Mouse (Mus musculus) natural killer cell, adult 2 months (primary cell): ENCODE data around the gene Pde2a.

ENCODE experiments used
- DNase-seq, 2 experiments: peaks; one replicate each; pipeline ENCODE4 v3.0.0; 2022; ENCODE audit warnings: low spot score in 2 of 2

Pde2a gene

DNA sequence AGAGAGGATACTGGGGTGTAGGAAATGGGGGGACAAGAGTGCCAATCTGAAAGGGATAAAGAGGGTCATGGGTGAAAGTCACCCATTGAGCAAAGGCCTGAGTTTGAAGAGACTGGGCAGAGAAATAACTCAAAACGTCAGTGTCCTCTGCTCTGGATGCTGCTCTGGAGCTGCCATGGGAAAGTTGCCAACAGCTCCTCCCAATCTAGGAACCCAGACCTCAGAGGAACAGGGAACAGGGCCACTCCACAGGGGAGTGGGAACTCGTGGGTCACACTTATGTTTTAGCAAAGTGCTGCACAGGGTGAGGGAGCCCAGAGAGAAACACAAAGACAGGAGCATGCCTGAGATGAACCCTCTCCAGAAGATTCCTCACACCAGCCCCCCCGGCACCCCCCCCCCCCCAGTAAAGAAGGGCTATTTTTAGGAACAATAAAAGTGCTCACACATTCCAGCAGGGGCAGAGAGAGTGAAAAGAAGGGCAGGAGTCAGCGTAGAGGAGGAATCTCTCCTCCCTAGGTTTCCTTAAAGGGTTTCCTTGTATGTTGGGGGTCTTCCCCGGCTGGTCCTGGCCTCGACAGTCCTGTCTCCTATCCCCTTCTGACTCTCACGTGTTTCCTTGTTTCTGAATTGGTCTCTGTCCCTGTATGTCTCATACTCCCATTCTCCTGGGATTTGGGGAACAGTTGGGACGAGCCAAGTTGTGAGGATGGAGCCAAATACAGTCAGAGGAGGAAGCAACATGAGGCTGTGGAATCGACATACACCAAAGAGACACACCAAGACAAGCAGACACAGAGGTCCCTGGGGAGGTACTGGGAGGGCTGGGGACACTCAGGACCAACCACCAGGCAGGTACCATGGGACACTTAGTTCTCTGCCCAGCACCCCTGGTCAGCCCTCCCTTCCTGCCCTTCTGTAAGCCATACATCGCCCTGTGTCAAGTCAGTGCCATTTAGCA lies 51.4 kb downstream of the Pde2a start:
- DNase-seq = no peak

DNA sequence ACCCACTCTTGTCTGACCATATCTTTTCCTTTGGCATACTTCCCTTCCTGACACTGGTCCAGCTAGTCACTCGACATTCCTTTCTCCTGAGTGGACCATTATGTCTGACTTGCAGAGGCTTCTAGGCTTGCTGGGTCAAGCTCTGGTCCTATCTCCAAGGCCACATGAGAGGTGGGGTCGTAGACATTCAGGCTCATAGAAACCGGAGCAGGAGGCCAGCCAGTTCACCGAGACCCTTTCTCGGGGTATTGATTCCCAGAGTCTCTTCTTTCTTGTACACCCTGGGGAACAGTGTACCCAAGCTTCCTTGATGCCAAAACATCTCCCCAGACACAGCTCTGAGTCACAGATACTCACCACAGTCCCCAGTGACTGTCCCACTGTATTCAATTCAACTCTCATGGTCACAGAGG lies 52.9 kb downstream of the Pde2a start:
- no peak for DNase-seq

DNA sequence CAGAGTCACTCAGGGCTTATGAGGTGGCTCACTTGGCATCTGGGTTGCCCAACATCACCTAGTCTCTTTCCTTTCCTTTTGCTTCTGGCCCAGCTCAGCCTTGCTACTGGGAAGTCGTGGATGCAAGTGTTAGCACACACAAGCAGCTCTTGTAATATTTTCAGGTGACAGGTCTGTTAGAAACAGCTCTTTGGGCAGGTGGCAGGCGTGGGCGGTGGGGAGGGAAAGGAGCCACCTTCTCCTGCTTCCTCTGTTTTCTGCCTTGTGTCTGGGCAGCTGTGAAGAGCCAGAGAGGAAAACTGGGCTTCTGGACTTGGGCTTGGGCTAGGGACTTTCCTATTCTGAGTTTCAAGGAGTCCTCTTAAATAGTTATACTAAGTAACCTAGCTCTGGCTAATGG lies 54.5 kb downstream of the Pde2a start:
- no peak for DNase-seq

DNA sequence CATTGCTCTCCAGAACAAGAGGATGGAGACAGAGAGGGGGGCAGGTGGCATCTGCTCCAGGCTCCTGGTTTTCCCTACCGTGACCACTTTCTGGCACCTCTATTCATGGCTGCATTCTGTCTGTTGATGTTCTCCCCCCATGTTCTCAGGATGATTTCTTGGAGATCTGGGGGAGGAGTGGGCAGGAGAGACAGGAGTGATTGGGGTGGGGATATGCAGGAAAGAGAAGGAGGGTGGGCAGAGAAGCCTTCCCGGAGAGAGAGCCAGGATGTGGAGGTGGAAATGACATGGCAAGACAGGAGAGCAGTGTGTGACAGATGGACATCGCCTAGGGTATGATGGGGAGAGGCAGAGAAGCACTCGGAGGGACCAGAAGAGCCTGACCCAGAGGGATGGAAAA lies 55.0 kb downstream of the Pde2a start:
- no peak for DNase-seq

DNA sequence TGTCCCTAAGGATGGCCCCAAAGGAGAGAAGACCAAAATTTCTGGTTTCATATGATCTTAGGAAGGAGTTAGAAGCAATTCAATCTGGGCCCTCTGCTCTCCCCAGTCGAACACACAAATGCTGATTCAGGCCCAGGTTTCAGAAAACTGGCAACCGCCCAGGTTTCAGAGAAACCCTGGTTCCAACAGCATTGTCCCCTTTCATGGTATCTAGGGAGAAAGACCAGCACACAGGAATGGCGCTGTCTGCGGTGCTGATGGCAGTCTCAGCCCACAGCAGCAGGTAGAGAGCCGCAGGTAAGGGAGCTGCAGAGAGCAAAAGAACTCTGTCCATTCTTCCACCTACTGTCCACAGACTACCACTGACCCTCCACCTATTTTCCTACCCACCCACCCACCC lies 55.7 kb downstream of the Pde2a start:
- DNase-seq = no peak

DNA sequence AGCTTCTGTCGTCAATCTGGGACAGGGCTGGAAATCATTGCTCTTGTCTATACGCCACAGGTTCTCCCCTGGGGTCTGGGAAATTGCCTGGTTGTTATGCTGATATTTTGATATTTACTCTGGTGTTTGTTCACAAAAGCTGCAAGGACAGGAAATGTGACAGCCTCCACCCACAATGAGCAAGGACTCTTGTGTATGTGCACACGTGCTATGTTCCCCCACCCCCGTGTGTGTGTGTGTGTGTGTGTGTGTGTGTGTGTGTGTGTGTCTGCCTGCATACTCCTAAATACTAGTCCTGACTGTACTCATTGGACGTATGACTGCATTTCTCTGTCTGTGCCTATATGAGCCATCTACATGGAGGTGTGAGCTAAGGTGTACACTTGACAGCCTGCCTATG lies 56.6 kb downstream of the Pde2a start:
- DNase-seq = no peak

DNA sequence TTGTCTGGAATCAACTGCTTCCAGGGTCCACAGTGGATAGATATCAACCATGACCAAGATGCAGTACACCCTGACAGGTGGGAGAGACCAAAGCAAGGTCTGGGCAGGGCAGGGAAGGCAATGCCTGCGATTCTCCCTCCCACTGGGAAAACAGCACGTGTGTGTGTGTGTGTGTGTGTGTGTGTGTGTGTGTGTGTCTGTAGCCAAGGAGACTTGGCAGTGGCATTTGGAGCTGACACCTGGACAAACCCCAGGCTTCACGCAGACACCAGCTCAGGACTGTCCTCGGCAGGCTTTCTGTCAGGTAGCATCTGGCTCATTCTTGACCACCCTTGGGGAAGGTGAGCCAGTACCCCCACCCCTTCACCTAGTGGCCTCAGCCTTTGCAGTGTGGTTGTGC lies 58.4 kb downstream of the Pde2a start:
- DNase-seq = no peak

DNA sequence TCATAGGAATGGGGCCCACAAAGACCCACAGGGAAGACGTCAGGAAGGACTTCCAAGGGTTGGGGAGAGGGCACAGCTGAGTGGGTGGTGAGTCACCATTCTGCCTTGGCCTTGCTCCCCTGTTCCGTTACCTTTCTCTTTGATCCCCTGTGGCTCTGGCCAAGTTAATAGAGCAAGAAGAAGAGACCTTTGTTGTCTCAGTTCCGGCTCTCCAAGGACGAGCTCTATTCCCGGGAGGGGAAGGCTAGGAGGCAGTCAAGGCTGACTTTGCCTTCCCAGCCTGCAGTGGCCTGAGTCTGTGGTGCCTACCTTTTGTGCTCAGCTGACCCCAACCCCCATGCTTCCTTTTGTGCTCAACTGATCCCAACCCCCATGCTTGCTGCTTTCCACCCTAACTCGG lies 59.2 kb downstream of the Pde2a start:
- no peak for DNase-seq

DNA sequence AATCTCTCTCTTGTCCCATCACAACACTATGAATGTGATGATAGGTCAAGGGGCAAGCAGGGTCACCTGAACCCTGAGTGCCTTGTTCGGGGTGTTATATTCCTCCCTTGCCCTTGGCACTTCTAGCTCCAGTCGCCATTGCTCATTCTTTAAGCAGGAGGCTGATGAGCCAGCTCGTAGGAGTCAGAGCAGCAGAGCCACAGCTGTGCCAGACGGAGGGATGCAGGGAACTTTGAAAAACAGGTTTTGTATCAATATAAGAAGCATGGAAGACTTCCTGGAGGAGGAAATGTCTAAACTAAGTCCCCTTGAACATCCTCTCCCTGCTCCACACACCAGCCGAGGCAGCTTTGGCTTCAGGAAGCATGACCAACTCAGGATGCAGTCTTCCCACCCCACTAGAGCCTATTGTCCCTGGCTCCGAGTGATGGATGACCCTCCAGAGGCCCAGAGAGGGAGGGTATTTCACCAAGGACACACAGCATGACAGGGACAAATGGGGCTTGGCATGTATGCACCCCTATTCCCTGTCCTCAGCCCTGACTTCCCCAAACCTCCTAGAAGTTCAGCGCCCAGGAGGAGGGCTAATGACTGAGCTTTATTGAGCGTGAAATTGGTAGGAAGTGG lies 60.5 kb downstream of the Pde2a start:
- DNase-seq = no peak

DNA sequence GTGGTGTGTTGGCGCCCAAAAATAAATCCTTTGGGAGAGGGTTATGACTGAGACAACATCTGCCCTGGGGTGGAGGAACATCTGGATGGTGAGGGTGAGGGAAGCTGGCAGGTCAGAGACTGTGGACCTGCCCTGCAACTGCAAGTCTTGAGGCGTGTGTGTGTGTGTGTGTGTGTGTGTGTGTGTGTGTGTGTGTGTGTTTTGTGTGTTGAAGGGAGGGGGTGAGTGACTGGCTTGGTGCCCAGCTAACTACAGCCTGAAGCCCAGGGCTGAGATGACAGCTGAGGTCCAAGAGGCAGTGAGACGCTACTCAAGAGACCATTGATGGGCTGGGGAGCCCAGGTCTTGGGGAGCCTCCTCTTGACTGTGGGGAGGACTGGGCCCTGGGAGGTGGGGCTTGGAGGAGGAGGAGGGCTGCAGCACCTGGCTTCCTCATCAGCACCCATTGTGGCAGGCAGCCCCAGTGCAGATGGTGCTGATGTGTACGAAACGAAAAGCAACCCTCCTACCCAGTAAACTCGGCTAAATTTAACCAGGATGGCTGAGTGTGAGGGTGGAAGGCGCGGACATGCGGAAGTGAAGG lies 61.1 kb downstream of the Pde2a start:
- peak in 1 of 2 experiments; percentile 29 for DNase-seq

DNA sequence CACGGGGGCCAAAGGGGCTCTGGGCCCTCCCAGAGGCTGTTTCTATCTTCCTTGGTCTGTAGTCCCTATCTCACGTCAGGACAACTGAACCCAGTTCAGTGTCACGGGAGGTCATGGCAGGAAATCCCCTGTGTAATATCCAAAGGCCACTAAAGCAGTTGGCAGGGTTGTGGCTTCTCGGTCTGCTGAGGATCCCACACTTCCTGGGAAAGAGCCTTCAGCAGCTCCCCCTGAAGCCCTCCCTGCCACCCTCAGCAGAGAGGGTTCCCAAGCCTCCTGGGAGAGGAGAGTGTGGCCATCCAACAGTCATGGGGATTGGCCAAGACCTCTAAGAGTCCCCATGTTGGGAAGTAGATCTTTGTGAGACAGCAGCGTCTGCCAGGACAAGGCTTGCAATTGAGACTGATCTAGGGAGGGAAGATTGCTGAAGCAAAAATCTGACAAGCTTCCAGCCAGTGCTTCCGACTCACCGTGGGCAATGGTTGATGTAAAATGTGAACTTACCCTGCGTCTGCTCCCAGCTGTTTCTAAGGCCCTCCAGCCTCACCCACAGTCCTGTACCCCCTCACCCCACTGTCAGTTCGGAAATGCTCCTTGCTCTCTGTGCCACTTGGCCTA lies 62.1 kb downstream of the Pde2a start:
- no peak for DNase-seq

DNA sequence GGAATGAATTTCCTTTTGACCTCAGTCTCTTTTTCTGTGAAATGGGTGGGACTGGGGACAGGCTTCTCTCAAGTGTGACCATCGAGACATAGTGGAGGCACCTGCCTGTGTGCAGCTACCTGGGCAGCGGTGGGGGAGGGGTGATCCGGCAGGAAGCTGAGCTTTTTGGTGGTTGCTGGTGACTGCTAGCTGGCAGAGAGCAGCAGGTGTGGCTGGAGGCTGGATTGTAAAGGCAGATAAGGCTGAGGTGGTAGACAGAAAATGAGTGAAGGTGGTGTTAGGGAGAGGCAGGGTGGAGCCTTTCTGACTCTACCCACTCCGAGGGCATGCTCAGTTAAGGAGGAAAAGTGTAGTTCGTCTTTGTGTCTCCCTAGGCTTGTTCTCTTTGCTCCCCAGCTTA lies 65.6 kb downstream of the Pde2a start:
- no peak for DNase-seq

DNA sequence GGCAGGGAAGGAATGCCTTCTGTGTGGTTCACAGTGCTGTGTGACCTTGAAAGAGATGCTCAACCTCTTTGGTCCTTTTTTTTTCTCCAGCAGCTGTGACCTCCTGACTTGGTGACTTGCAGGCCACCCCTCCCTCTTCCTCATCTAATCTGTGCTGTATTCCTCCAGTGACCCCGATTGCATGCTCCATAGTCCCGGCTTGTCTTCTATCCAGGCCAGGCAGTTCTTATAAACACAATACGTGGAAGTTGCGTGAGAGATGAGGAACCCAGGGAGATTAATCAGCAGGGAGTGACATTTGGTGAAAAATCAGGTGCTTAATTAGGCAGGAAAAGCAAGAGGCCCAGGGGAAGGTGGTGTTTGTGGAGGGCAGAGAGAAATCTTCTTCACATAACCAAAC lies 69.5 kb downstream of the Pde2a start:
- no peak for DNase-seq

DNA sequence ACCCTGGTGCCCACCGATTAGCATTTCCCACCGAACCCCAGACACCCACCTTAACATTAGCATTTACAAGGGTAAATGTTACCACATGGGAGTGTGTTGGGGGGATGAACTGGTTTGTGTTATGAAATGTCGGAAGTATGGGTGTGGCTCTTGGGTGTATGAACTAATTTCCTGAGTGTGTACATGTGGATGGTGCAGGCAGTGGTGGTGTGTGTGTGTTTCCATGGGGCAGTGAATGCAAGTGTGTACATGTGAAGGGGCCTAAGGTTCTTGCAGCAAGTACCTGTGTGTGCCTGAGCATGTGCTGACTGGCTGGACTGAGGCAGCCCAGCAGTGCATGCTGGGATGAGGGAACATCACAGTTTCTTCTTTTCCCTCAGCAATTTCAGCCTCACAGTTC lies 76.9 kb downstream of the Pde2a start:
- DNase-seq = no peak

DNA sequence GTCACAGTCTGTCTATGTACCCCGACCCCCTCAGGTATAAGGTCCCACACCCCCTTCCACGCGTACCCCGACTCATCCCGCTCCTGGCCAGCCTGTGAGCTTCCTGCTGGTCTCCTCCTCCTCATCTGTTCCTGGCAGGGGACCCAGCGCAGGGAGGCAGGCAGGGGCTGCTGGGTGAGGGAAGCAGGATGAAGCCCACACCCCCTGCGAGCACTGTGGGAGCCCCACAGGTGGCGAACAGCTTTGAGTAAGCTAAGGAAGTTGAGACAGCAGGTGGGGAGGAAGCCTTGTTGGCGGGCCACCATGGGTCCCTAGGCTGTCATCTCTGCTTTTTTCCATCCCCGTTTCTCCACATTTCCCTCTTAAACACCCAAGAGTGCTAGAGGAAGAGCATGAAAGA lies 77.8 kb downstream of the Pde2a start:
- no peak for DNase-seq

DNA sequence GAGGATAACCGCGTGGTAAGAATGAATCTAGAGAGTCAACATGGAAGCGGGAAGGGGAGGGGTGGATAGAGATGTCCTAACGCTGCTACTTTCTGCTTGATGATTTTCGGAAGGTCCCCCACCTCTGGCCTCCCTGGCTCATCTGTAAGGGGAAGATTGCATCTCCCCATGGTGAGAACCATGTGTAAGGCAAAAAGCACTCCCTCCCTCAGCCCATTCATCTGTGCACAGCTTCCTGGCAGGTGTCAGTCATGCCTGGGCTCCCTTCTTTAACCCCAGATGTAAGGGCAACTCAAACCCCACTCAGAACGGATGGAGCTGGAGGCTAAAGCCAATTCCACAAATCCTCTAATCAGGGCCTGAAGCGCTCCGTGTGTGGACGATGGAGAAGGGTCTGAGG lies 78.2 kb downstream of the Pde2a start:
- no peak for DNase-seq

DNA sequence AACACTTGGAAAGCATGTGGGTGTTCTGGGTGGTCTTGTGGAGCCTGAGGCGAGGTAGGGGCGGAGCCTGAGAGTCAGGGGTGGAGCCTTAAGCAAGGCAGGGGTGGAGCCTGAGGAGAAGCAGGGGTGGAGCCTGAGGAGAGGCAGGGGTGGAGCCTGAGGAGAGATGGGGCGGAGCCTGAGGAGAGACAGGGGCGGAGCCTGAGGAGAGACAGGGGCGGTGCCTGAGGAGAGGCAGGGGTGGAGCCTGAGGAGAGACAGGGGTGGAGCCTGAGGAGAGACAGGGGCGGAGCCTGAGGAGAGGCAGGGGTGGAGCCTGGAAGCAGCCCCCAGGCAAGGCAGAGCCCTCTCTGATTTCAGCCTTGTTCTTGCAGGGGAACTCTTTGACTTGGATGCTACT lies 79.7 kb downstream of the Pde2a start:
- peak; percentile 43 to 60 for DNase-seq

DNA sequence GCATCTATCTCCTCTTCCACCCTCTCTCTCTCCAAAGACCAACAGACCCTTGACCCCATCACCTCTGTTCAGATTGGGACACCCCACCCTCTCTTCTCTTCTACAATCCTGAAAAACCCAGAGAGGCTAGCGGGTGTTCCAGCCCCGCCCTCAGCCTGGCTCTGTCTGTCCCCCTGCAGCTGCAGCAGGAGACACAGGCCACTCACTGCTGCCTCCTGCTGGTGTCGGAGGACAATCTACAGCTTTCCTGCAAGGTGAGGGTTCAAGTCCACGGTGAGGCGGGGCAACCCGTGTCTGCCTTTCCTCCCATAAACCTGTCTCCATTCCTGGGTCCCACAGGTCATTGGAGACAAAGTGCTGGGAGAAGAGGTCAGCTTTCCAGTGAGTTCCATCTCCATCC lies 80.2 kb downstream of the Pde2a start:
- DNase-seq = peak in 1 of 2 experiments; percentile 34

DNA sequence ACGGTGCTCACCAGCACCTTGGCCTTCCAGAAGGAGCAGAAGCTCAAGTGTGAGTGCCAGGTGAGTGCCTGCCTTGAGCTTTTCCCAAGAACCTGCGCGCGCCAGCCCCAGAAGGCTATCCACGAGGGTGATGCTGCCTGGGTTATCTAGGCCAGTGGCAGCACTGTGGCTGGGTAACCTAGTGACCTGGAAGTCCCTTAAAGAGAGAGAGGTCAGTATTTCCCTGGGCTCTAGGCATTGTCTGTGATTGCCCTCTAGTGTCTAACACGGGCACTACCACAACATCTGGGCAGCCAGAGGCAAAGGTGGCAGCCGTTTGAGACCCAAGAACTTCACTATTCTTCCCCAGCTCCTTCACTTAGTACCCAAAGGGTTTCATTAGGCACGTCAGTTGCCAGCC lies 81.9 kb downstream of the Pde2a start:
- DNase-seq = peak; percentile 68 to 76

DNA sequence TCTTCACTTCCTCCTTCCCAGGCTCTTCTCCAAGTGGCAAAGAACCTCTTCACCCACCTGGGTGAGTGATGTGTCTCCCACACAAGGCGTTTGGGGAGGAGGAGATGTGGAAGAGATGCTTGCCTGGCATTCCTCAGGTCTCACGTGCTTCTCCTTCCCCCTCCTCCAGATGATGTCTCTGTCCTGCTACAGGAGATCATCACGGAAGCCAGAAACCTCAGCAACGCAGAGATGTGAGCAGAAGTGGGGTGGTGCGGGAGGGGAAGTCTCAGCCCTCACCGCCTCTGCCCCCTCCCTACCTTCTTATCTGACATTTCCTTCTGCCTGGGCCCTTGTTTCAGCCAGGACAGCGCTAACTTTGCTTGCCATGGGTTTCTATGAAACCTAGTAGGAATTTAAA lies 82.3 kb downstream of the Pde2a start:
- no peak for DNase-seq

DNA sequence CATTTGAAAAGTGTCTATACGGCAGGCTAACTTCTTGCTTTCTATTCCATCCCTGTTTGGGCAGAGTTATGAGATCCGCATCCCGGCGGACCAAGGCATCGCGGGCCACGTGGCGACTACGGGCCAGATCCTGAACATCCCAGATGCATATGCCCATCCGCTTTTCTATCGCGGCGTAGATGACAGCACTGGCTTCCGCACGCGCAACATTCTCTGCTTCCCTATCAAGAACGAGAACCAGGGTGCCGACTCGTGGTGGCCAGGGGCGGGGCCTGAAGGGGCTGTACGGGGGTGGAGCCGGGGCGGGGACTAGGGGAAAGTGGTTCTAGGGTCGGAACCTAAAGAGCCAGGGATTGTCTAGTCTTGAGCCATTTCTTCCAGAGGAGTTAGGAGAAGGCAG lies 83.0 kb downstream of the Pde2a start:
- no peak for DNase-seq

DNA sequence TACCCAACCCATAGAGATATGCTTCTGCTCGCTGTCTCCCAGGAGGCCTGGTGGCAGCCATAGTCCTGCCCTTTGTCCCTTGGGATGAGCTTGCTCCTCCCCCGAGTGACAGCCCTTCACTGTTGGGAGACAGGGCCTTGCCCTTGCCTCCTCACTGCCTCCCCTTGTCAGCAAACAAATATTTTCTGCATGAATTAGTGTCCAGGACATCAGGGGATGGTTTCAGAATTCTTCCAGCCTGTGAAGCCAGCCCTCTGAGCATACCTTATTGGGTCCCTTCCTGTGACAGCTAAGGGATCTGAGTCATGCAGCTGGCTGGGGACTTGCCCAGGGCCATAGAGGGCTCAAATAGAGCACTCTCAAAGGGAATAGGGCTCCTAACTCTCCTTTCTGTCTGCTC lies 87.7 kb downstream of the Pde2a start:
- DNase-seq = no peak

DNA sequence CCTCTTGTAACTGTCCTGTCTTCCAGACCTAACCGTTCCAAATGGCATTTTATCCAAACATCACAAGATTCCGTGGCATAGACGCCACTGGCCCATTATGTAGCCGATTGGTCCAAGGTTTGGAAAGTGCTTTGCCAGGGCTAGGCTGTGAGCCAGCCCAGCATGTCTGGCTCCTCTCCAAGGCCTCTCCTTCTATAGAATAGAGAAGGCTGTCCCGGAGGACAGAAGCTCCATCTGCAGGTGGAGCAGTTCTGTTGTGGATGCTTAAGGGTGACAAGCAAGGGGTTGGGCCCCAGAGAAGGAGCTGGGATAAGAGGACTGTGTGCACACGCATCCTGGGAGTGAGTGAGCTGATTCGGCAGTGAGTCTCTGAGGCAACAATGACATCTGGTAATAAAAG lies 92.2 kb downstream of the Pde2a start:
- DNase-seq = no peak
